Mouse (Mus musculus) spleen, adult 18-20 months (tissue): ENCODE results near the gene Lrwd1.
A peak's percentile ranks its signal among the peaks of the same experiment; 100 is the strongest.

ENCODE experiments used
- DNase-seq, 2 experiments: peaks; one replicate each; pipeline ENCODE4 v3.0.0; 2022; ENCODE audit warnings: mixed read lengths in 2 of 2

The Lrwd1 gene

GRCm38 (mm10) chr5:136088821-136089575 lies 46.9 kb downstream of the Lrwd1 start:
- no peak for DNase-seq

DNA sequence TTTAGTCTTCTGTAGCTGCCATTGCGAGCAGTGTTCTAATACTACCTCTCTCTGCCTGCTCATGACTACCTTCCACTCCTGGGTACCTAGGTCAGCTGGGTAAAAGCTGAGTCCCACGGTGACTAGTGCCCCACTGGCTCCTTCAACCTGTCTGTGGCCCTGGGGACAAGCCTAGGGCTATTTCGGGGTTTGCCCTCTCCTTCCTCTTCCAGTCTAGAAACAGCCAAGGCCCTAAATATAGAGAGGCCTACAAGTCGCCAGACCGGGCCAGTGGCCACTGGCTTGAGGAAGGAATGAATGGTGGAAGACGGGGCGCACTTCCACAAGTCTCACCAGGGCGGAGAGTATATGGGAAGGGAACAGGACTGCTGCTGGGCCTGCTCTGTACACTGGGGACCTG lies 49.6 kb downstream of the Lrwd1 start:
- DNase-seq: no peak

GRCm38 (mm10) chr5:136084891-136085651 lies 50.8 kb downstream of the Lrwd1 start:
- DNase-seq: peak in 1 of 2 experiments; percentile 45

GRCm38 (mm10) chr5:136084144-136084881 lies 51.6 kb downstream of the Lrwd1 start:
- peak in 1 of 2 experiments; percentile 28 for DNase-seq

DNA sequence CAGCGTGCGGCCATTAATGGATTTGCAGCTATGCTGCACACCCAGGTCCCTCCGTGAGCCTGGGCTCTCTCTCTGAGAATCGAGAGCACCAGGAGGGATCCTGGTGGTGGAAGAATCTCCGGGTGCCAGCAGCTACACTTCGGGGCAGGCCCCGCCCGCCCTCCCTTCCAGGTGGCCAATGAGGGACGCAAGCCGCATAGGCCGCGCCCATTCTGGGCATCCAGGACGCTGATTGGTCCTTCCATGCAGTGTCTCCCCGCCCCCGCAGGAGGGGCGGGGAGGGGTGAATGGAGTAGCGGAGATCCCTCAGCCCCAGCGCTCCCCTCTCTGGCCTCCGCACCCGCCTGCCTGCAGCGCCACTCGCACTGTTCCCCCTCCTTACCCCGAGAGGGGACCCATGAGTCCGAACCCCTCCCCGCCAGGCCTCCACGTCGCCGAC lies 52.2 kb downstream of the Lrwd1 start, which contains the start of gene Rasa4:
Gene Rasa4 (plus strand): TSS at position 248 of the 439 bp plus-strand sequence.
- peak; percentile 91 to 93 for DNase-seq

DNA sequence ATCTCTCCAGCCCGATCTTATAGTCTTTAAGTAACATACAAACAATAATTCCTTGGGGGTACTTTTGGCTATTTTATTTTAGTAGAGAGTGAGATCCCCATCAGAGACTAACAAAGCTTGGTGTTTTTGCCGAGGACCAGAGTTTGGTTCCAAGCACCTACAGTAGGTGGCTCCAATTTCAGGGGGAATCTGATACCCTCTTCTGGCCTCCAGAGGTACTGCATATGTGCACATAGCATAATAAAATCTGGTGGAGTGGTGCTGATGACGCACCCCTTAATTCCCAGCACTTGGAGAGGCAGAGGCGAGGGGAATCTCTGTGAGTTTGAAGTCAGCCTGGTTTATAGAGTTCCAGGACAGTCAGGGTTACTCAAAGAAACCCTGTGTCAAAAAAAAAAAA lies 53.5 kb downstream of the Lrwd1 start:
- no peak for DNase-seq

- DNase-seq: no peak
These were observed 57.7 kb downstream of the Lrwd1 start for GRCm38 (mm10) chr5:136078136-136078535.

- no peak for DNase-seq
These were observed 58.8 kb downstream of the Lrwd1 start for GRCm38 (mm10) chr5:136077001-136077550.

GRCm38 (mm10) chr5:136076284-136076683 lies 59.6 kb downstream of the Lrwd1 start:
- DNase-seq: no peak

DNA sequence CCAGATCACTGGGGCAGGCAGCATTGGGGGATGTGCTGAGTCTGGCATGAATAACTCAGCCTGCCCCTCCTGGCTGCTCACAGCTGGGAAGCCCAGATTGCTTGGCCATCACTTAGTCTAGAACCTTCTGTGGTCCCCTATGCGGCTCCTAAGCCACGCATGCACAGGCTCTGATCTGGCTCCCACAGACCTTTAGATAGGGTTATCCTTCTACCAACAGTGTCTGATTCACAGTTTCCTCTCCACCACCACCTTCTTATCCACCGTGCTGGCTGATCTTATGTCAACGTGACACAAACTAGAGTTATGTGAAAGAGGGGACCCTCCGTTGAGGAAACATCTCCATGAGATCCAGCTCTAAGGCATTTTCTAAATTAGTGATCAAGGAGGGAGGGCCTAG lies 60.8 kb downstream of the Lrwd1 start:
- no peak for DNase-seq

- DNase-seq: no peak
These were observed 62.3 kb downstream of the Lrwd1 start for GRCm38 (mm10) chr5:136073526-136073925.

DNA sequence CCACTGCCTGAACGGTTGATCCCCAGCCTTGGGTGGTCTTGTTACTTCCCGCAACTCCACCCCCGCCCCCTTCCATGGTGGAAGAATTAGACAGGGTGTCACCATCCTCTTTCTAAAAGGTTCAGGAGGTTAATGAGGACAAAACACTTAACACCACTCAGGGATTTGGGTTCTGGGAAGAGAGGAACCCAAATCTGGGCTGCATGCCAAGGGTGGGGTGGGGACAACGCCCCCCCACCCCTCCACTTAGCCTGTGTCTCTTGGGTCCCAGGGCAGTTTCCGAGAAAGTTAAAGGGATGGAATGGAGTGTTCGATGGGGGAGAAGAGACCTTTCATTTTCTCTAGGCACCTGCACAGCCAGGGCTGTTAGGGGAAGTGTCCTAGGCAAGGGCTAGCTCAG lies 62.8 kb downstream of the Lrwd1 start:
- DNase-seq: no peak
